Mouse (Mus musculus) gastrocnemius, postnatal 10 days (tissue): ENCODE data around the gene Txlna. TPM values are rescaled to one million over a fixed set of nuclear protein-coding genes. Genes with fewer than 3 reads are reported as not detected.

Experiments
- DNase-seq: peaks from one replicate; pipeline ENCODE4 v3.0.0; 2021; ENCODE audit warnings: mixed read lengths
- microRNA-seq, 2 experiments: library from miRNA; unstranded; fragments of <30 nt; microRNA quantifications; one replicate each; pipeline ENCODE4 v1.2.0; 2021
- total RNA-seq, 2 experiments: library from RNA; stranded (reverse); gene quantifications; 2 replicates each; pipeline ENCODE4 v1.2.3; 2021

Txlna gene
- total RNA-seq, 2 experiments from 2014 or later: 31.6 to 37.5 TPM

GRCm38 (mm10) chr4:129588865-129589264 is 52.0 kb downstream of the Txlna start:
- DNase-seq: no peak

GRCm38 (mm10) chr4:129586943-129587342 is 53.9 kb downstream of the Txlna start:
- no peak for DNase-seq

DNA sequence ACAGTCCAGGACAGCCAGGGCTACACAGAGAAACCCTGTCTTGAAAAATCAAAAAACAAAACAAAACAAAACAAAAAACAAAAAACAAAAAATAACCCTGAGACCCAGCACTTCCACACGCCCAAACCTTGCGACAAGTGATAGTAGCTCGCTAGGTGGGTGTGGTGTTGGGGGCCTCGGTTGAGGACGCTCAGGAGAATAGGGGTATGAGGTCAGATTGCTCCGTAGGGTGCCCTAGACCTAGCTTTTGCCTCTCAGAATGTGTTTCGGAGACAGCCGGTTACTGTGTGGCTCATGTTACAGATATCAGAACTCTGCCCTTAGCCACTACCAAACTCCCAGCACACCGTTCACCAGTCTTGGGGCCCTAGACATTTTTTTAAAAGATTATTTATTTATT is 55.1 kb downstream of the Txlna start:
- DNase-seq: no peak

- peak; percentile 89 for DNase-seq
Observed at GRCm38 (mm10) chr4:129584884-129585608, 55.8 kb downstream of the Txlna start.

GRCm38 (mm10) chr4:129584370-129584769 is 56.5 kb downstream of the Txlna start:
- DNase-seq: no peak

- no peak for DNase-seq
Observed at GRCm38 (mm10) chr4:129582251-129582650, 58.6 kb downstream of the Txlna start.

GRCm38 (mm10) chr4:129580347-129580746 is 60.5 kb downstream of the Txlna start:
- no peak for DNase-seq

- peak; percentile 8 for DNase-seq
Observed at GRCm38 (mm10) chr4:129578466-129578865, 62.4 kb downstream of the Txlna start, which contains the start of gene Fam167b. Fam167b (minus strand) TSS chr4:129578549.

GRCm38 (mm10) chr4:129577688-129578087 is 63.2 kb downstream of the Txlna start:
- no peak for DNase-seq

DNA sequence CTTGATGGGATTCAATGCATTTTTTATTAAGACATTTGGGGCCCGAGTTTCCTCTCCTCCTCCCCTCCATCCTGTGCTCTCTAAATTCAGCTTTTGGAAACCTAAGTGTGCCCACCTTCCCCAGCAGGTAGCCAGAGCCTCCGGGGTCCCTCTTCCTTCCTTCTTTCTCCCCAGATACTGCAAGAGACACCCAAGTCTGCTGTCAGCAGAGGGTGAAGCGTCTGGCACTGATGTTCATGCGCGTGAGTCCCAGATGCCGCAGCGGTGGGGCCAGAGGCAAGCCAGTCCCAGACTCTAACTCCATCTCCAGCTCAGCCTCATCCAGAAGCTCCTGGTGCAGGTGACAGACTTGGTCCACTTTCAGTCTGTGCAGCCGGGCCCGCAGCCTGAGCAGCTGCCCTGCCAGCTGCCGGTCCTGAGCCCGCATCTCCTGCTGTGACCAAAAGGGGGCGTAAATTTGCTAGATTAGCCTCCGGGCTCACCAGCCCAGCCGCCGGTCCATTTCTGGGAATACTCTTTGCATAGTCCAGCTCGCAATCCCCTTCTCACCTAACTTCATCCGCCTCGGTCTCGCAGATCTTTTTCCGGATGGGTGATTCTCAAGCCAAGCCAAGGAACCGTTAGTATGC is 63.9 kb downstream of the Txlna start:
- peak; percentile 73 for DNase-seq

Small RNAs within 50 kb of the gene (microRNA-seq; reads per million reads assigned to microRNA genes)
- 0.25 to 0.64 reads per million in 2 experiments for gene Mir7016

Other genes with a start within 250 kb of the Txlna start
- gene Zbtb8b, start 200.2 kb downstream of the Txlna start, total RNA-seq: not detected
- gene Bsdc1, start 179.5 kb downstream of the Txlna start, total RNA-seq: 10 to 100 TPM; 24.7 to 32.4 TPM
- not detected for gene Tssk3, start 150.0 kb downstream of the Txlna start, total RNA-seq
- not detected for gene Fam229a, start 149.9 kb downstream of the Txlna start, total RNA-seq
- gene Marcksl1, start 127.5 kb downstream of the Txlna start, total RNA-seq: 10 to 100 TPM; 24.4 to 31.8 TPM
- gene Hdac1, start 98.4 kb downstream of the Txlna start, total RNA-seq: 10 to 100 TPM; 23.9 to 29.8 TPM
- under 1 TPM in 1 of 2 experiments, not detected in 1; 0.59 TPM for gene Lck, start 67.4 kb downstream of the Txlna start, total RNA-seq
- 1 to 10 TPM in 1 of 2 experiments, under 1 TPM in 1; 0.80 to 1.3 TPM for gene Fam167b, start 62.5 kb downstream of the Txlna start, total RNA-seq
- 100 to 1,000 TPM; 149 to 151 TPM for gene Eif3i, start 40.4 kb downstream of the Txlna start, total RNA-seq
- gene Tmem234, start 40.4 kb downstream of the Txlna start, total RNA-seq: 10 to 100 TPM; 42.3 to 47.0 TPM
- 1 to 10 TPM in 1 of 2 experiments, under 1 TPM in 1; 0.61 to 2.6 TPM for gene Dcdc2b, start 26.8 kb downstream of the Txlna start, total RNA-seq
- gene Iqcc, start 22.0 kb downstream of the Txlna start, total RNA-seq: 10 to 100 TPM; 12.7 to 14.6 TPM
- 10 to 100 TPM; 59.5 to 60.6 TPM for gene Ccdc28b, start 17.1 kb downstream of the Txlna start, total RNA-seq
- gene Kpna6, start 31.7 kb upstream of the Txlna start, total RNA-seq: 10 to 100 TPM; 56.4 to 63.3 TPM
- 1 to 10 TPM; 3.7 to 6.7 TPM for gene Tmem39b, start 55.8 kb upstream of the Txlna start, total RNA-seq
- 10 to 100 TPM; 47.0 to 58.8 TPM for gene Khdrbs1, start 101.2 kb upstream of the Txlna start, total RNA-seq
- 100 to 1,000 TPM; 572 to 625 TPM for gene Ptp4a2, start 170.2 kb upstream of the Txlna start, total RNA-seq